Mouse (Mus musculus) skeletal muscle tissue, adult 2 months (tissue): ENCODE data around the gene Ptk7.

Experiments used
- DNase-seq: peaks from one replicate; pipeline ENCODE4 v3.0.0-alpha.2; 2012; ENCODE audit warnings: low read depth, low spot score

Gene Ptk7

GRCm38 (mm10) chr17:46628791-46629684 lies at the start of gene Ptk7:
Ptk7 (minus strand) TSS chr17:46629504.
- no peak for DNase-seq

- peak; percentile 81 for DNase-seq
These were observed 49.6 kb upstream of the Ptk7 start for GRCm38 (mm10) chr17:46678911-46679310.

DNA sequence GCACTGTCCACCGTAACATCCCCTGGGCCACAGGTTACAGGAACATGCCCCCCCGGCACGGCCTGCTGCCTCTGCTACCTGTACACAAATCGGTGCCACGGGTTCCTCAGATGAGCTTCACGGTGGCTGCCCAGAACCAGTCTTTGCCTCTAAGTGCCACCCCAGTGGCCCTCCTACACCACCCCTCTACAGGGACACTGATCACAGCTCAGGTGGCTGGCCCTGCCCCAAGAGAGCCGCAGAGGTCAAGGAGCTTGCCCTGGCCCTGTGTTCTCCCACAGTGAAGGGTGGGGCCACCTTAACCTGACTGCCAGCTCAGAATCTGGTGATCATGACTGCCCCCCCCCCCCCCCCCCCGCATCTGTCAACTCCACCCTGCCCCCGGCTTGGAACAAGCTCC lies 49.1 kb upstream of the Ptk7 start, which contains the start of gene Mea1:
TSS of gene Mea1 (plus strand) at position 378 of the 400 bp plus-strand sequence.
- DNase-seq = peak; percentile 69

GRCm38 (mm10) chr17:46674530-46675283 lies 45.4 kb upstream of the Ptk7 start:
- no peak for DNase-seq

- DNase-seq = peak; percentile 92
These were observed 44.7 kb upstream of the Ptk7 start, which contains the start of gene Rrp36 for GRCm38 (mm10) chr17:46673850-46674529. Rrp36 (minus strand) TSS chr17:46674352.

DNA sequence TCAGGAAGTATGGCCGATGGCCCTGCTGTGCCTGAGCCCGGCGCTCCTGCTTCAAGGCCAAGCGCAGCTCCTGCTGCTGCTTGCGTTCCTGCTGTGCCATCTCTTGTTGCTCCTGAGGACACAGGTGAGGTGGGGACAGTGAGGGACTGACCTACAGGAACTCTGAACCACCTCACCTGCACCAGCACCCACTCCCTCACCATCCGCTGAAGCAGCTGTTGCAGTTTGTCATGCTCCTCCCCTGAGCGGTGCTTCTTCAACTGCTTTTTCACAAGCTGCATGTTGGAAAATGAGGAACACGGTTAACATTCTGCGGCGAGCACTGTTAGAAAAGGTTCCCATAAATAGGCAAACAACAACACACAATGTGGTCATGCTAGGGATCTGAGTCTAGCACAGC lies 40.6 kb upstream of the Ptk7 start:
- no peak for DNase-seq

DNA sequence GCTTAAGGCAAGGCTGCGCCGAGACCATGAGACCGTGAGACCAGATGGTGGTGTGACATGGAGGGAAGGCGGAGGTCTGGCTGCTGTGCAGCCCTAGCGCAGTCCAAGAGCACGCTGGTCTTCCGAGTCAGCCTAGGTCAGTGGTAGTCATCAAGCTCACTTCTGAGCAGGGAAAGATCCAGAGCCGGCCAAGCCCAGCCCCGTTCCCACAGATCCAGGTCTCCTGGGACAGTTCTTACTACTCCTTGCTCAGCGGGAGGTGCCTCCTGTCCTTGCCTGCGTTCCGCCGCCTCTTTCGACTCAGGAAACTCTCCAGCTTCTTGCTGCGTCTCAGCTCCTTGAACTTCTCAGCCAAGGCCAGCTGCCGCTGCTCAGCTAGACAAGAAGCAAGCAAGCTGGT lies 38.4 kb upstream of the Ptk7 start:
- peak; percentile 56 for DNase-seq

GRCm38 (mm10) chr17:46662730-46663129 lies 33.4 kb upstream of the Ptk7 start:
- peak; percentile 82 for DNase-seq

- DNase-seq = no peak
These were observed 32.7 kb upstream of the Ptk7 start for GRCm38 (mm10) chr17:46661981-46662380.

GRCm38 (mm10) chr17:46661351-46661750 lies 32.0 kb upstream of the Ptk7 start:
- DNase-seq = no peak

GRCm38 (mm10) chr17:46656054-46656453 lies 26.8 kb upstream of the Ptk7 start:
- no peak for DNase-seq

DNA sequence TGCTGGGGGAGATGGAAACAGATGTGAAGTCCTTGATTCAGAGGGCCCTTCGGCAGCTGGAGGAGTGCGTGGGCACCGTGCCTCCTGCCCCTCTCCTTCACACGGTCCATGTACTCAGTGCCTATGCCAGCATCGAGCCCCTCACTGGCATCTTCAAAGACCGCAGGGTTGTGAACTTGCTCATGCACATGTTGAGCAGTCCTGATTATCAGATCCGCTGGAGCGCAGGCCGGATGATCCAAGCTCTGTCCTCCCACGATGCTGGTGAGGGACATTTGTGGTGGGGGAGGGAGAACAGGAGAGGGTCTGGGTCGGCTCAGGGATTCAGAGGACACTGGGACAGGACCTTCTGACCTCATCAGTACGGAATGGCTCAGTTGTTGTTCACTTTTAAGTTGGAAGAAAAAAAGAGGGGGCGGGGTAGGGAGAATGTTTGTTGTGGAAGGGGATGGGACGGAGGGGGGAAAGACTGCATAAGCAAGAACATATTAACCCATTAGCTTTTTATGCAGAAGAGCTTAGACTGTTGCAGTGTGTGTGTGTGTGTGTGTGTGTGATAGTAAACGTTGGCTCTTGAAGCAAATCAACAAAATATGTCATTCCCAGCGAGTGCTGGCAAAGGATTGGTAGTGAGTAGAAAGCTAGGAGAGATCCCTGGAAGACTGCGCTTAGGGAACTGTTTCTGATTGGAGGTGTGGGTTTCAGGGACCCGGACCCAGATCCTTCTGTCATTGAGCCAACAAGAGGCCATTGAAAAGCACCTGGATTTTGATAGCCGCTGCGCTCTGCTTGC lies 22.6 kb upstream of the Ptk7 start:
- DNase-seq = no peak

GRCm38 (mm10) chr17:46651292-46651691 lies 22.0 kb upstream of the Ptk7 start:
- no peak for DNase-seq

GRCm38 (mm10) chr17:46650232-46651031 lies 21.1 kb upstream of the Ptk7 start, which contains the start of gene Cul7:
Cul7 (plus strand) TSS chr17:46650337.
- DNase-seq = peak; percentile 88

GRCm38 (mm10) chr17:46649811-46650210 lies 20.5 kb upstream of the Ptk7 start:
- no peak for DNase-seq

GRCm38 (mm10) chr17:46648436-46648835 lies 19.1 kb upstream of the Ptk7 start:
- DNase-seq = no peak

- no peak for DNase-seq
These were observed 18.0 kb upstream of the Ptk7 start for GRCm38 (mm10) chr17:46647279-46647678.

GRCm38 (mm10) chr17:46646322-46646662 lies 17.0 kb upstream of the Ptk7 start:
- DNase-seq = no peak

DNA sequence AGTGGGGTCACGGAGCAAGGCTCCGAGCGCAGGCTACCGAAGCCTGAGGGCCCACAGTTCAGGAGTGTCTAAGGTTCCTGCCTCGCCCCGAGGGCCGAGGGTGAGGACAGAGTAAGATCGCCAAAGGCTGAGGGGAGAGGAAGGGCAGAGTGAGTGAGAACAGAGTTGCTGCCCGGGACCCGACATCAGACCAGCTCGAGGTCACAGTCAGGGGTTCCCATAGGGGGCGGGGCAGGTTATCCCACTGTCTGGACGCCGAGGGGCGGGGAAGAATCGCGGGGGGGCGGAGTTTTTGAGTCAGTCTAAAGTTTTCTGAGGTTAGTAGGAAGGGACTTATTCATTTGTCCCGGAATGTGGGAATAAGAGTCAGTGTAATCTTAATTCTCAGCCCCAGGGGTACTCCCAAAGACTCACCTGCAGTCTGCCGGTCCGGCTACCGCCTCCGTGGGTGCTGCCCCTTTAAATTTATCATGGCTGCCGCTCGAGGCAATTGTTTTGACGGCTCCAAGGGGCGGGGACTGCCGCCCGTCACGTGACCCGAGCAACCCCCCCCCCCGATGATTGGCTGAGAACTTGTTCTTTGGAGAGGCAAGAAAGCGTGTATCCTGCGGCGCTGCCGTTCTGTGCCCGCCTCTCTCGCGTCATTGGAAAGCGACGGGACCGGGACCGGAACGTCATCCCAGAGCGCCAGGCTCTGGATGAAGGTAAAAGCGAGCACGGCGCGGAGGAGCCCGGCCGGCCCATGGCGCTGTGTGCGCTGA lies 16.4 kb upstream of the Ptk7 start, which contains the start of the genes Klc4 and Mrpl2:
TSS of gene Klc4 (minus strand) at position 462 of the 761 bp plus-strand sequence.
TSS of gene Mrpl2 (plus strand) at position 669 of the 761 bp plus-strand sequence.
- DNase-seq = peak; percentile 98
